Mouse (Mus musculus) limb, embryonic 10.5 days (tissue): Measurements from ENCODE around the gene Epsti1. TPM values are rescaled to one million over a fixed set of nuclear protein-coding genes. Genes with fewer than 3 reads are reported as not detected.

ENCODE experiments used
- DNase-seq: peaks from one replicate; pipeline ENCODE4 v3.0.0-alpha.2; 2017; ENCODE audit warnings: low spot score
- H3K27ac ChIP-seq: fragments of 300-500 bp; sonication (generic); 2 replicates; pipeline ENCODE4 v1.5.1; 2016; ENCODE audit warnings: mild to moderate bottlenecking
- H3K27me3 ChIP-seq: fragments of 300-500 bp; sonication (generic); 2 replicates; pipeline ENCODE4 v1.6.1; 2016; ENCODE audit warnings: low read depth, mild to moderate bottlenecking; ENCODE audit not compliant: poor library complexity, severe bottlenecking
- H3K36me3 ChIP-seq: fragments of 300-500 bp; sonication (generic); 2 replicates; pipeline ENCODE4 v1.6.1; 2016; ENCODE audit warnings: mild to moderate bottlenecking, moderate library complexity
- H3K4me1 ChIP-seq: fragments of 300-500 bp; sonication (generic); 2 replicates; pipeline ENCODE4 v1.6.1; 2016
- H3K4me3 ChIP-seq: fragments of 300-500 bp; sonication (generic); 2 replicates; pipeline ENCODE4 v1.5.1; 2016; ENCODE audit warnings: mild to moderate bottlenecking, moderate library complexity
- H3K9me3 ChIP-seq: fragments of 300-500 bp; sonication (generic); replicated peaks from 2 replicates; pipeline ENCODE4 v1.6.1; 2016; ENCODE audit warnings: mild to moderate bottlenecking
- WGBS: fragments of 180-500 bp; shearing (Covaris S2); methylation state at CpG from one replicate; pipeline ENCODE4 v1.1.7; 2016; 5-methylcytosine and 5-hydroxymethylcytosine counted together
- polyA plus RNA-seq: library from polyadenylated mRNA; unstranded; fragments of >200 nt; fragmentation: Nextera tagmentation; extraction: Ambion mirVana; gene quantifications from 2 replicates; pipeline ENCODE4 v1.2.1, GENCODE M21; 2016

Gene Epsti1
- polyA plus RNA-seq, 1 experiment from 2014 or later, result 0.08 TPM

GRCm38 (mm10) chr14:77882669-77883068 lies 21.4 kb upstream of the Epsti1 start:
- DNase-seq, result no peak
- 78% methylated on average over 6 of the region's 6 CpGs for WGBS
- no peak overlapping the region for H3K27ac ChIP-seq
- no peaks in the 10 kb centered on the region for H3K27me3 ChIP-seq
- no peaks in the 10 kb centered on the region for H3K9me3 ChIP-seq
- no peak overlapping the region for H3K4me3 ChIP-seq
- no peaks in the 10 kb centered on the region for H3K36me3 ChIP-seq
- H3K4me1 ChIP-seq, result no peaks in the 10 kb centered on the region

- no peak for DNase-seq
These were observed 17.7 kb upstream of the Epsti1 start for GRCm38 (mm10) chr14:77886376-77886775.

GRCm38 (mm10) chr14:77886941-77887340 lies 17.1 kb upstream of the Epsti1 start:
- H3K27me3 ChIP-seq, result no peaks in the 10 kb centered on the region
- DNase-seq, result no peak
- no peaks in the 10 kb centered on the region for H3K4me1 ChIP-seq
- no peaks in the 10 kb centered on the region for H3K9me3 ChIP-seq
- no peak overlapping the region for H3K27ac ChIP-seq
- WGBS, result 92% methylated on average over 4 of the region's 4 CpGs
- no peaks in the 10 kb centered on the region for H3K36me3 ChIP-seq
- no peak overlapping the region for H3K4me3 ChIP-seq

More at GRCm38 (mm10) chr14:77886376-77886775, 17.7 kb upstream of the Epsti1 start:
- no peaks in the 10 kb centered on the region for H3K27me3 ChIP-seq
- H3K36me3 ChIP-seq, result no peaks in the 10 kb centered on the region
- no peak overlapping the region for H3K4me3 ChIP-seq
- H3K4me1 ChIP-seq, result no peaks in the 10 kb centered on the region
- 94% methylated on average over 3 of the region's 3 CpGs for WGBS
- no peak overlapping the region for H3K27ac ChIP-seq
- no peaks in the 10 kb centered on the region for H3K9me3 ChIP-seq

- Histone ChIP-seq H3K27me3 (no peaks in the 10 kb centered on the region), H3K9me3 (no peaks in the 10 kb centered on the region), H3K36me3 (no peaks in the 10 kb centered on the region), H3K4me3 (no peak overlapping the region), H3K4me1 (no peaks in the 10 kb centered on the region), H3K27ac (no peak overlapping the region)
- 90% methylated on average over 7 of the region's 7 CpGs for WGBS
- no peak for DNase-seq
These were observed 14.1 kb upstream of the Epsti1 start for GRCm38 (mm10) chr14:77889911-77890310.

DNA sequence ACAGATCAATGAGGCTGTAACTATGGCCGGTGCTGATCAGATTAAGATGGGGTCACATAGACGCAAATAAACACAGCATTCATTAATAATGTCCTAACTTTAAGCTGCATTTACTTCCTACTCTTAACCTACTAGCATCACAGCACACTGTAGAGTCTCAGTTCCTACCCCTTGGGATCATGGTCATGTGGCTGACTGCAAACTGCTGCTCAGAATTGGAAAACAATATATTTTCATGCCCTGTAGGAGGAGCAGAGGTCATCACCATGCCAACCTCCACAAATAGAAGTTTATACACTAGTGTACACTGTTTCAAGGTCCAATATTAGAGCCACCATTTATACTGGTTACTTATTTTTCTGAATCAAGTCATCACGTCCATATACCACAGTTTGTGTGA lies 8.1 kb upstream of the Epsti1 start:
- no peaks in the 10 kb centered on the region for H3K36me3 ChIP-seq

DNA sequence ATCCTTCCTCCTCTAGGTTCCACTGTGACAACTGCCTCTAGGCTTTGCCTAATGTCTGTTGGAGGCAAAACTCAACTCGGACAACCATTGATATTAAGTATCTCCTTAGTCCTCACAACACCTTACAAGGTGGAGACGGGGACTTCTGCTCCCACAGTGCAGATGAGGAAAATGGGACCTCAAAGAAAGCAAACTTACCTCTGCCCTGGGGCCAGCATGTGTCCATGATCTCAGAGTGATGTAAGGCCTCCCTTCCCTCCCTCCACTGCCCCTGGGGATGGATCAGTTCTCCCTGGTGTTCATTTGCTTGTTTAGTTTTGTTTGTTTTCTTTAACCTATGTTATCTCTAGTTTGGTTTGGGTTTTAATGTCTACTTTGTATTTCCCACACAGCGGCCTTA lies 1.5 kb upstream of the Epsti1 start:
- 91% methylated on average over 3 of the region's 3 CpGs for WGBS
- H3K9me3 ChIP-seq, result no peaks in the 10 kb centered on the region
- H3K36me3 ChIP-seq, result no peaks in the 10 kb centered on the region
- no peaks in the 10 kb centered on the region for H3K27me3 ChIP-seq
- DNase-seq, result no peak
- H3K4me3 ChIP-seq, result no peak overlapping the region
- H3K4me1 ChIP-seq, result peaks cover 6% of the 10 kb centered on the region; the same call in 1 of the 2 replicates
- H3K27ac ChIP-seq, result no peak overlapping the region

More for the DNA sequence above, 8.1 kb upstream of the Epsti1 start:
- Histone ChIP-seq H3K4me1 (no peaks in the 10 kb centered on the region), H3K27me3 (no peaks in the 10 kb centered on the region), H3K4me3 (no peak overlapping the region), H3K9me3 (no peaks in the 10 kb centered on the region), H3K27ac (no peak overlapping the region)
- WGBS, result 94% methylated on average over 3 of the region's 3 CpGs
- DNase-seq, result no peak

DNA sequence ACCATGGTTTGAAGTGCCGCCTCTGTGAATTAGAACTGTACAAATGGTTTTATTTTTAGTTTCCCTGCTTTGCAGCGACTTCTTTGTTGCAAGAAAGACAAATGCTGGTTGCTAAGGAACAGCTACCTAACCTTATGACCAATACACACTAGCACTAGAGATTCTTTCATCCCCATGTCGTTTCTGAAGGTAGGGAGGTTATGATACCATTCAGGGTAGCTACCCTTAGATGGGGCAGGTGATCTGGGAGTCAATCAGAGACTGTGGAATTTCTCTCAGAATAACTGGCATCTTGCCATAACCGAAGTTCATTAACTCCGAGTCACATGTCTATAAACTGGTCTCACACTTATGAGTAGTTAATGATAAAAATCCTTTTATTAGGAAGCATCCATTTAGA lies 1.4 kb downstream of the Epsti1 start:
- DNase-seq, result no peak
- H3K36me3 ChIP-seq, result no peaks in the 10 kb centered on the region
- 89% methylated on average over 5 of the region's 5 CpGs for WGBS
- H3K9me3 ChIP-seq, result no peaks in the 10 kb centered on the region
- peaks cover 6% of the 10 kb centered on the region; the same call in 1 of the 2 replicates for H3K4me1 ChIP-seq
- no peak overlapping the region for H3K4me3 ChIP-seq
- no peak overlapping the region for H3K27ac ChIP-seq
- no peaks in the 10 kb centered on the region for H3K27me3 ChIP-seq

- 92% methylated on average over 5 of the region's 5 CpGs for WGBS
- Histone ChIP-seq H3K4me3 (no peak overlapping the region), H3K27me3 (no peaks in the 10 kb centered on the region), H3K27ac (no peak overlapping the region), H3K36me3 (no peaks in the 10 kb centered on the region), H3K4me1 (peaks cover 6% of the 10 kb centered on the region; the same call in 1 of the 2 replicates), H3K9me3 (no peaks in the 10 kb centered on the region)
- DNase-seq, result no peak
These were observed 2.5 kb downstream of the Epsti1 start for GRCm38 (mm10) chr14:77906586-77906985.

DNA sequence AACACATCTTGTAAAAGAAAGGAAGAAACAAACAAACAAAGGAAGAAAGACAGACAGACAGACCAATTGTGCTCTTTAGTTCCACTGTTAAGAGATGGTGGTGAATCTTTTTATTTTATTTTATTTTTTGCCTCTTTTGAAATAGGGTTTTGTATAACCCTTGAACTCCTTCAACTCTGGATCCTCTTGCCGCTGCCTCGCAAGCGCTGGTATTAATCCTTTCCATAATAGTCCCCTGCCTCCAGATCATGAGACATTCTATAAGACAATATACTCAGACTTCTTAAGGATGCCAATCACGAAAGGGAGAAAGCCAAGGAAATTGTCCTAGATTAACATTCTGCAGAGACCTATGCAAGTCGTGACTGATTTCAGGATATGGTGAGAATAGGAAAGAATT lies 11.7 kb downstream of the Epsti1 start:
- Histone ChIP-seq H3K27me3 (no peaks in the 10 kb centered on the region), H3K27ac (no peak overlapping the region), H3K4me1 (no peaks in the 10 kb centered on the region), H3K4me3 (no peak overlapping the region), H3K9me3 (no peaks in the 10 kb centered on the region), H3K36me3 (no peaks in the 10 kb centered on the region)
- DNase-seq, result no peak
- WGBS, result 93% methylated on average over 5 of the region's 5 CpGs

DNA sequence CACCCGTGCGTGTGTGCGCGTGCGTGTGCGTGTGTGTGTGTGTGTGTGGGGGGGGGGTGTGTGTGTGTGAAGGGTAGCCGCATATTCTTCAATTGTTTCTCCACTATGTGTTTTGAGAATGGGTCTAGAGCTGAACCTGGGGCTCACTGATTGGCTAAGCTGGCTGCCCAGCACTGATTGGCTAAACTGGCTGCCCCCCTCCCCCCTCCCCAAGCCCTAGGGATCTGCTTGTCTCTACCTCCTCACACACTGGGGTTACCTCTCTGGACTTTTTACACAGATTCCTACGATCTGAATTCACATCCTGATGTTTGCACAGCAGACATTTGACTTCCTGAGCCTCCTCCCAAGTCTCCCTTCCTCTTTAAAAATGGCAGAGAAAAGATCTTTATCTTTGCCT lies 17.6 kb downstream of the Epsti1 start:
- Histone ChIP-seq H3K4me3 (no peak overlapping the region), H3K27me3 (no peaks in the 10 kb centered on the region), H3K27ac (no peak overlapping the region), H3K9me3 (no peaks in the 10 kb centered on the region), H3K36me3 (no peaks in the 10 kb centered on the region), H3K4me1 (peaks cover 10% of the 10 kb centered on the region; the same call in 1 of the 2 replicates)
- no peak for DNase-seq
- WGBS, result 86% methylated on average over 8 of the region's 8 CpGs

DNA sequence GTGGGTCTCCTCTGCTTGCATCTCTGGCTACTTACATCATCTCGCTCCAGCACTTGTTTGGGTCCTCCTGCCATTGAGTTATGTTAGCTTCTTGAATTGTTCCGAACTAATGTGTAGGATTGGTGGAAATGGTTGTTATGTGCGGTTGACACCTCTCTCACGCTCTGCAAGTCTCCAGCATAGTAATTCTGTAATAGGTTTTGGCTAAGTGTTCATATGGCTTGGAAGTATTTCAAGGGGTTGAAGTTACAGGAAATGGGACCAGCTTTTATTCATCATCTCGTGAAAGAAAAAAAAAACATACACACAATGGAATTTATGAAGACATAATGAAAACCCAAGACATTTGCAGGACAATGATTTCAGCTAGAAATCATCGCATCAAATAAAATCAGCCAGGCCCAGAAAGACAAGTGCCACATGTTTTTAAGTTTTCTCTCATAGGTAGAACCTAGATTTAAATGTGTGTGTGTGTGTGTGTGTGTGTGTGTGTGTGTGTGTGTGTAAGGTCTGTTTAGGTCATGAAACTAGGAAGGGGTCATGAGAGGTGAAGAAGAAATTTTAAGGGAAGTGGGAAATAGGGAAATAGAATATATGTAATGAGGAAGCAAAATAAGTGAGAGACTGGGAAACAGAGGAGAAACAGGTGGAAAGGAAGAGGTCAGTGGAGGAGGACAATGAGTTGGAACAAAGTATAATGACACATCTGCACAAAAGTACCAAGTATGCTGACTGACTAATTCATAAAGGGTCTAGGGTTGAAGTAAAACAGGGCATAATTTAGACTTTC lies 19.2 kb downstream of the Epsti1 start:
- Histone ChIP-seq H3K27me3 (no peaks in the 10 kb centered on the region), H3K27ac (no peak overlapping the region), H3K9me3 (no peaks in the 10 kb centered on the region), H3K36me3 (no peaks in the 10 kb centered on the region), H3K4me3 (no peak overlapping the region), H3K4me1 (peaks cover 10% of the 10 kb centered on the region; the same call in 1 of the 2 replicates)
- WGBS, result 91% methylated on average over 6 of the region's 6 CpGs
- DNase-seq, result no peak

GRCm38 (mm10) chr14:77925414-77925813 lies 21.4 kb downstream of the Epsti1 start:
- no peaks in the 10 kb centered on the region for H3K36me3 ChIP-seq
- no peaks in the 10 kb centered on the region for H3K27me3 ChIP-seq
- H3K4me1 ChIP-seq, result peaks cover 10% of the 10 kb centered on the region; the same call in 1 of the 2 replicates
- WGBS, result 88% methylated on average over 10 of the region's 10 CpGs
- H3K27ac ChIP-seq, result no peak overlapping the region
- H3K9me3 ChIP-seq, result no peaks in the 10 kb centered on the region
- no peak overlapping the region for H3K4me3 ChIP-seq
- DNase-seq, result no peak

GRCm38 (mm10) chr14:77926718-77927117 lies 22.7 kb downstream of the Epsti1 start:
- no peak overlapping the region for H3K27ac ChIP-seq
- WGBS, result 55% methylated on average over 3 of the region's 3 CpGs
- no peak for DNase-seq

More at GRCm38 (mm10) chr14:77926718-77927117, 22.7 kb downstream of the Epsti1 start:
- Histone ChIP-seq H3K4me1 (peaks cover 4% of the 10 kb centered on the region; the same call in 1 of the 2 replicates), H3K27me3 (no peaks in the 10 kb centered on the region), H3K9me3 (no peaks in the 10 kb centered on the region), H3K4me3 (no peak overlapping the region), H3K36me3 (no peaks in the 10 kb centered on the region)
